Mouse (Mus musculus) heart, postnatal 0 days (tissue): ENCODE measurements around the gene Olfr547.
"Not testable (repeated sequence)": the region's sequence is repeated elsewhere in the genome, so short reads cannot be mapped to it uniquely, and the experiment has no call there.

Experiments used
- CTCF ChIP-seq: IDR thresholded peaks from 2 replicates; pipeline ENCODE4 v1.5.1; 2016; ENCODE audit warnings: antibody characterized with exemption, control low read depth, low read depth
- EP300 ChIP-seq: IDR thresholded peaks from 2 replicates; pipeline ENCODE4 v1.6.1; 2016; ENCODE audit warnings: antibody characterized with exemption, low read depth

GRCm38 (mm10) chr7:102484766-102485165, 49.8 kb upstream of the Olfr547 start:
- not testable (repeated sequence) for TF ChIP-seq EP300, CTCF
